Mouse (Mus musculus): ENCODE results near the gene Fbxo41. TPM values are rescaled to one million over a fixed set of nuclear protein-coding genes. Genes with fewer than 3 reads are reported as not detected.
A peak's percentile ranks its signal among the peaks of the same experiment; 100 is the strongest.

The Fbxo41 gene
- polyA plus RNA-seq, 1 experiment: 0.04 TPM

DNA sequence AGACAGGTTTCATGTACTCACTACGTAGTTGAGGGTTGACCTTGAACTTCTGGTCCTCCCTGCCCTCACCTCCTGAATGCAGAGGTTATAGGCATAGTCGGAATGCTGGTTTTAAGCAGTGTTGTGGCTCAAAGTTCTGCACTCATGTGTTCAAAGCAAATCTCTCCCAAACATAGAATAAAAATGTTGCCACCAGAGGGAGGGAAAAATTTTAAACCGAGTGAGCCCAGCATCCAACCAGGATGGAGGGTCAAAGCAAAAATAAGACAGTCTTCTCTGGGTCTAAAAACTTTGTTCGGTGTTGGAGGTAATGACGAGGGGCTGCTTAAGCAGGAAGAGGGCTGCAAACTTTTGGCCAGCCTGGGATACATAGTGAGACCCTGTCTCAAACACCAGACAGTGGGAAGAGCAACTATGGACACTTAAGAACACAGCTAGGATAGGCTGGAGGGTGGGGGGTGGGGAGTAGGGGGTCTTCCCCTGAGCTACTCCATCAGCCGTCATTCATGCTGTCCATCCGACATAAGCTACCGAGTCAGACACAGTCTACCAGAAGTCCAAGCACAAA, 71.4 kb downstream of the Fbxo41 start:
- TF ChIP-seq CTCF (IDR thresholded peaks at IDR 0.05; ENCODE audit: borderline replicate concordance, control insufficient read depth, extremely low read depth, insufficient read depth, low read length, poor library complexity) (no peak), POLR2A (IDR thresholded peaks at IDR 0.05; ENCODE audit: control insufficient read depth, extremely low read depth, insufficient read depth, low read length, poor library complexity) (no peak)
- H3K36me3 ChIP-seq (ENCODE audit: control insufficient read depth, insufficient read depth, low read length): no peaks in the 10 kb centered on the region
- H3K27ac ChIP-seq (ENCODE audit: control insufficient read depth, insufficient read depth, low read length): no peak overlapping the region
- H3K27me3 ChIP-seq (ENCODE audit: control insufficient read depth, insufficient read depth, low read length): no peaks in the 10 kb centered on the region
- H3K4me1 ChIP-seq (replicated peaks; ENCODE audit: control insufficient read depth, insufficient read depth, low read length): peaks cover 9% of the 10 kb centered on the region
- no peak for DNase-seq
- H3K4me3 ChIP-seq (ENCODE audit: control insufficient read depth, insufficient read depth, low read length): peak overlapping the region; percentile 87
- 56% methylated on average over 8 of the region's 8 CpGs for WGBS

DNA sequence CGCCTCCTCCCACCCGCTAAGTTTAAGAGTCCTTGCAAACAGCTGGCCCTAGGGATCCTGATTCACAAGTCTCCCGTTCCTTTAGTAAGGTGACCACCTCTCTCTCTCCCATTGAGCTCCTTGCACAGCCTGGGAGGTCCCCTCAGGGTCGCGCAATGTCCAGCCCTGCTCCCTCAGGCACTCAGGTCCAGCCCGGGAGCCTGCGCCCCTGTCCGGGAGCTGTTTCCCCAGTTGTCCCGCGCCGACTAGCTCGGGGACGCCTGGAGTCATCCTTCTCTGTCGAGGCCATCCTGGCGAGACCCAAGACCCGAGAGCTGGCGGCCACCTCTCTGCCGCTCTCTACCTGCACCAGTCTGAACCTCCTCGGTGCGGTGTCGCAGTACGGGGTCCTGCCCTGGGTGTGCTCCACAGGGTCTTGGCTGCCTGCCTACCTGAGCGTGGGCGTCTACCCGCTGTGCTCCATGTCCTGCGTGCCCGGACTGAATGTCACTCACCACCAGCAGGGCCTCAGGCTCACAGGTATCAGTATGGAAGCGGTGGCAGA, 78.9 kb downstream of the Fbxo41 start, which contains the start of gene Noto:
Gene Noto, plus strand, starts transcription at position 51 of the 544 bp plus-strand sequence.
- Histone ChIP-seq H3K27me3 (ENCODE audit: control insufficient read depth, insufficient read depth, low read length) (no peaks in the 10 kb centered on the region; the same call in 1 of the 2 replicates), H3K27ac (ENCODE audit: control insufficient read depth, insufficient read depth, low read length) (no peak within 1 kb of the TSS)
- WGBS: 54% methylated on average over 28 of the region's 28 CpGs

More for the DNA sequence above, 78.9 kb downstream of the Fbxo41 start, which contains the start of gene Noto:
- no peak within 1 kb of the TSS for H3K4me3 ChIP-seq (ENCODE audit: control insufficient read depth, insufficient read depth, low read length)
- no peaks in the 10 kb centered on the region for H3K36me3 ChIP-seq (ENCODE audit: control insufficient read depth, insufficient read depth, low read length)
- TF ChIP-seq CTCF (IDR thresholded peaks at IDR 0.05; ENCODE audit: borderline replicate concordance, control insufficient read depth, extremely low read depth, insufficient read depth, low read length, poor library complexity) (no peak), POLR2A (IDR thresholded peaks at IDR 0.05; ENCODE audit: control insufficient read depth, extremely low read depth, insufficient read depth, low read length, poor library complexity) (no peak)
- DNase-seq: no peak
- no peaks in the 10 kb centered on the region for H3K4me1 ChIP-seq (replicated peaks; ENCODE audit: control insufficient read depth, insufficient read depth, low read length)

Other genes with a start within 250 kb of the Fbxo41 start
- 3.7 and 5.9 TPM in 2 replicates for gene Sfxn5, start 169.6 kb downstream of the Fbxo41 start, polyA plus RNA-seq (2012; rRNA removed)
- 10.2 and 13.5 TPM in 2 replicates for gene Rab11fip5, start 128.4 kb downstream of the Fbxo41 start, polyA plus RNA-seq (2012; rRNA removed)
- 0.22 TPM in 1 of 2 replicates, not detected in the other for gene Noto, start 79.1 kb downstream of the Fbxo41 start, polyA plus RNA-seq (2012; rRNA removed)
- gene Smyd5, start 71.0 kb downstream of the Fbxo41 start, polyA plus RNA-seq (2012; rRNA removed): 28.4 and 30.0 TPM in 2 replicates
- gene Cct7, start 51.5 kb downstream of the Fbxo41 start, polyA plus RNA-seq (2012; rRNA removed): 166 and 174 TPM in 2 replicates
- gene Pradc1, start 51.0 kb downstream of the Fbxo41 start, polyA plus RNA-seq (2012; rRNA removed): 41.5 and 42.6 TPM in 2 replicates
- 0.12 and 0.19 TPM in 2 replicates for gene Egr4, start 10.6 kb upstream of the Fbxo41 start, polyA plus RNA-seq (2012; rRNA removed)
- 2.4 and 2.7 TPM in 2 replicates for gene Alms1, start 84.5 kb upstream of the Fbxo41 start, polyA plus RNA-seq (2012; rRNA removed)
- gene Nat8f7, start 210.2 kb upstream of the Fbxo41 start, polyA plus RNA-seq (2012; rRNA removed): 0.27 and 0.55 TPM in 2 replicates

All from thymus, adult 2 months (tissue).